29 mouse cellular contexts compared by ENCODE assay signal in the genomic region with DNA sequence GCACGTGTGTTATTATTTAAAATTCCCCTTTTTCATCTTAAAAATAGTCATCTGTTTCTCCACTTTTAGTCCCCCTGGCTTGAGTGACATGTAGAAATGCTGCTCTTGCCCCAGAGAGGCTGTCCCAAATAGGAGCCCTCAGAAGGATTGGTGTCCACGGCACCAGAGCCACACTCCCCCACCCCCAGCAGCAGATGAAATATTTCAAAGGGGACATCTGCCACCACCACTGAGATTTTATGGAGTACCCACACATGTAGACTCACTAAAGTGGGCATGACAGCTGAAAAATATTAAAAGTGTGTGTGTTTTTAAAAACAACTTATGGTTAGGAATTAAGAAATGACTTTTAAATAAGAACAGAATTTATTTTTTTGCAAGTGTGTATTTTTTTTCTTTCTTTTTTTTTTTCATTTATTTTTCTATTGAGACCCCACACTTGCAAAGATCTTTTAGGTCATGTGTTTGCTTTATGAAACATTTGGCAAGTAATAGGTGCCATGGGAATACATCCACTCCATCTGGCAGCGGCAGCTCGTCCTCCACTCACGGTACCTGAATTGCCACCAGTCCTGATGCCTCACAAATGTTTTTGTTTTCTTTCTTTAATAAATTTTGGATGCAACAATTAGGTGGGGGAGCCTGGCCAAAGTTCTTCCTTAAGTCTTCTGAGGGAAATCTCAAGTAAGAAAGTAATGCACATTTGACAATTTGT.
A peak's percentile ranks its signal among the peaks of the same experiment; 100 is the strongest.
DNase-seq lines count a peak whose midpoint lies in the region; ATAC-seq and TF ChIP-seq lines count a peak whose summit lies in the region.
"Had no signal": no experiment of that assay in that cellular context is flagged by ENCODE, and none has a peak within 500 bp of the region (broad histone marks: within the 10 kb centered on the region; RNA-seq: fewer than 3 reads in every experiment).

No protein-coding gene starts in this region.

- H3K36me3 ChIP-seq in forebrain, embryonic 16.5 days (ENCODE audit: control insufficient read depth, insufficient read depth), result no peaks in the 10 kb centered on the region
- H3K36me3 ChIP-seq in forebrain, embryonic 15.5 days, result no peaks in the 10 kb centered on the region
- H3K36me3 ChIP-seq: limb, embryonic 12.5 days; lung, embryonic 15.5 days; midbrain, embryonic 10.5 days; midbrain, embryonic 15.5 days; neural tube, embryonic 15.5 days; stomach, embryonic 15.5 days had no signal

- H3K9ac ChIP-seq in forebrain, embryonic 16.5 days (replicated peaks; ENCODE audit: low read depth, low read length), result no peak overlapping the region
- no peak overlapping the region for H3K9ac ChIP-seq in forebrain, embryonic 15.5 days (replicated peaks)
- H3K9ac ChIP-seq: limb, embryonic 12.5 days; lung, embryonic 15.5 days; midbrain, embryonic 15.5 days; neural tube, embryonic 15.5 days; stomach, embryonic 15.5 days had no signal

- H3K4me1 ChIP-seq in forebrain, embryonic 16.5 days (replicated peaks; ENCODE audit: control insufficient read depth, insufficient read depth, low read length), result no peaks in the 10 kb centered on the region
- no peaks in the 10 kb centered on the region for H3K4me1 ChIP-seq in forebrain, embryonic 15.5 days
- H3K4me1 ChIP-seq: lung, embryonic 15.5 days; midbrain, embryonic 10.5 days; midbrain, embryonic 15.5 days; neural tube, embryonic 15.5 days; stomach, embryonic 15.5 days had no signal

- no peak for TF ChIP-seq CTCF in brain, embryonic 14.5 days (IDR thresholded peaks at IDR 0.05; ENCODE audit: borderline replicate concordance, extremely low read depth, insufficient read depth, insufficient read length)

- H3K4me2 ChIP-seq in forebrain, embryonic 16.5 days (ENCODE audit: low read length), result no peak overlapping the region
- H3K4me2 ChIP-seq in forebrain, embryonic 15.5 days (replicated peaks), result no peak overlapping the region
- H3K4me2 ChIP-seq: limb, embryonic 12.5 days; liver, embryonic 11.5 days; lung, embryonic 15.5 days; midbrain, embryonic 15.5 days; neural tube, embryonic 15.5 days; stomach, embryonic 15.5 days had no signal

- H3K4me3 ChIP-seq in forebrain, embryonic 16.5 days (replicated peaks; ENCODE audit: low read length), result no peak overlapping the region
- H3K4me3 ChIP-seq in forebrain, embryonic 15.5 days, result no peak overlapping the region
- H3K4me3 ChIP-seq: limb, embryonic 12.5 days; lung, embryonic 15.5 days; midbrain, embryonic 10.5 days; midbrain, embryonic 15.5 days; neural tube, embryonic 15.5 days; stomach, embryonic 15.5 days had no signal

- no peak for TF ChIP-seq POLR2A in brain, embryonic 14.5 days (IDR thresholded peaks at IDR 0.05; ENCODE audit: borderline replicate concordance, extremely low read depth, insufficient read depth, insufficient read length, poor library complexity, severe bottlenecking)

- no peaks in the 10 kb centered on the region for H3K27me3 ChIP-seq in forebrain, embryonic 16.5 days (replicated peaks; ENCODE audit: control insufficient read depth, insufficient read depth, low read length)
- H3K27me3 ChIP-seq in forebrain, embryonic 15.5 days, result no peaks in the 10 kb centered on the region
- H3K27me3 ChIP-seq: CH12.LX; limb, embryonic 12.5 days; lung, embryonic 15.5 days; midbrain, embryonic 15.5 days; neural tube, embryonic 15.5 days; stomach, embryonic 15.5 days had no signal

- no peak overlapping the region for H3K27ac ChIP-seq in forebrain, embryonic 16.5 days (ENCODE audit: low read length)
- H3K27ac ChIP-seq in forebrain, embryonic 15.5 days (replicated peaks), result no peak overlapping the region
- H3K27ac ChIP-seq: limb, embryonic 12.5 days; lung, embryonic 15.5 days; midbrain, embryonic 10.5 days; midbrain, embryonic 15.5 days; neural tube, embryonic 15.5 days; stomach, embryonic 15.5 days had no signal

- peak; percentile 57 for DNase-seq in brain, embryonic 14.5 days (ENCODE audit: low read depth)
- DNase-seq in brain, embryonic 18.5 days (ENCODE audit: low read depth, low spot score), result peak; percentile 8
- peak; percentile 21 for DNase-seq in layer of hippocampus, adult 9-10 months (ENCODE audit: low spot score)
- DNase-seq in frontal cortex, adult 2 months (ENCODE audit: extremely low spot score in 1 of 2, low spot score in 1 of 2), result no peak
- DNase-seq in c-Kit-positive CD71-positive TER-119-positive erythroid progenitor cells, embryonic 14.5 days (ENCODE audit: low spot score), result no peak
- DNase-seq in B cell, adult 2 months, result no peak
- DNase-seq: adrenal gland, adult 2 months; adrenal gland, postnatal 36 days; cerebellum, adult 11 months; cerebellum, adult 9-10 months; gastrocnemius, postnatal 10 days; heart, postnatal 14 days; kidney, adult 9 months; kidney, postnatal 10 days; retina, postnatal 1 day; right cerebral cortex, postnatal 25 days; thymus, postnatal 14 days had no signal

- H3K9me3 ChIP-seq in forebrain, embryonic 16.5 days (ENCODE audit: control insufficient read depth, low read length), result no peaks in the 10 kb centered on the region
- no peaks in the 10 kb centered on the region for H3K9me3 ChIP-seq in forebrain, embryonic 15.5 days
- H3K9me3 ChIP-seq: limb, embryonic 12.5 days; lung, embryonic 15.5 days; midbrain, embryonic 10.5 days; midbrain, embryonic 15.5 days; neural tube, embryonic 15.5 days; stomach, embryonic 15.5 days had no signal

- 62% methylated on average over 5 of the region's 5 CpGs for WGBS in forebrain, embryonic 16.5 days
- 61% methylated on average over 5 of the region's 5 CpGs for WGBS in forebrain, embryonic 15.5 days

- peak; percentile 52; the same call in 1 of the 2 replicates for ATAC-seq in forebrain, embryonic 16.5 days
- ATAC-seq in forebrain, embryonic 15.5 days (replicated peaks), result no peak; the same call in 1 of the 2 replicates
- ATAC-seq: activated CD4-positive, CD25-positive, alpha-beta regulatory T cell, adult 4 months; intestine, postnatal 0 days; midbrain, embryonic 15.5 days had no signal

Comparison
In these comparisons a context has a peak if more than half of its experiments do, and no peak if none do; other contexts are left out.
1. DNase-seq: peak in brain, embryonic 14.5 days (single experiment), brain, embryonic 18.5 days (single experiment) and layer of hippocampus, adult 9-10 months (single experiment); none in frontal cortex, adult 2 months (0 of 2), c-Kit-positive CD71-positive TER-119-positive erythroid progenitor cells, embryonic 14.5 days (single experiment) and B cell, adult 2 months (0 of 2).